Mouse (Mus musculus) left cerebral cortex, postnatal 10 days (tissue): ENCODE results near the gene Col23a1. TPM values are rescaled to one million over a fixed set of nuclear protein-coding genes. Genes with fewer than 3 reads are reported as not detected.
A peak's percentile ranks its signal among the peaks of the same experiment; 100 is the strongest.
"Not testable (repeated sequence)": the region's sequence is repeated elsewhere in the genome, so short reads cannot be mapped to it uniquely, and the experiment has no call there.

Source experiments
- DNase-seq, 2 experiments: peaks; one replicate each; pipeline ENCODE4 v3.0.0; 2021 to 2022; ENCODE audit warnings: low spot score in 2 of 2, mixed read lengths in 1 of 2; ENCODE audit errors: extremely low spot score in 1 of 2
- intact Hi-C: fragments of 180-260 bp; cut with DNase I; formaldehyde crosslinking; loops from one replicate; pipeline ENCODE4 v1.15.1; 2025
- total RNA-seq, 2 experiments: library from RNA; stranded (reverse); gene quantifications; 2 replicates each; pipeline ENCODE4 v1.2.3; 2021

Col23a1 gene
- total RNA-seq, 2 experiments from 2014 or later: 12.1 to 12.4 TPM

- intact Hi-C loops: no loop called here
- no peak for DNase-seq
Observed at GRCm38 (mm10) chr11:51591168-51591567, 301.4 kb downstream of the Col23a1 start.

DNA sequence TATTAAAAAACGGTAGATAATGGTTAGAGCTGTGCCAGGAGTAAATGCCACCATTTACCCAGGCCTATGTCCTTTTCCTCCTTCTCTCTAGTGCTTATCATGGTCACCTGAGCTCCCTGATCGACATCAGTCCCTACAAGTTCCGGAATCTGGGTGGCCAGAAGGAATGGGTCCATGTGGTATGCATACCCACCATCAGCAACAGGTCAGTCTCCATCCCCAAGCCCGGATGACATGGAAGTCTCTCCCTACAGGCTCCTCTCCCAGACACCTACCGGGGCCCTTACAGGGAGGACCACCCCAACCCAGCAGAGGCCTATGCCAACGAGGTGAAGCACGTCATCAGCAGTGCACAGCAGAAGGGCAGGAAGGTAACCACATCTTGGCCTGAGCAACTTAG lies 302.2 kb downstream of the Col23a1 start:
- DNase-seq: no peak
- intact Hi-C loops: no loop called here

GRCm38 (mm10) chr11:51593368-51593767 lies 303.6 kb downstream of the Col23a1 start:
- no peak for DNase-seq
- intact Hi-C loops: no loop called here

GRCm38 (mm10) chr11:51593849-51594248 lies 304.1 kb downstream of the Col23a1 start:
- intact Hi-C loops: no loop called here
- DNase-seq: no peak

GRCm38 (mm10) chr11:51594715-51595350 lies 305.1 kb downstream of the Col23a1 start:
- no peak for DNase-seq
- intact Hi-C loops: no loop called here

DNA sequence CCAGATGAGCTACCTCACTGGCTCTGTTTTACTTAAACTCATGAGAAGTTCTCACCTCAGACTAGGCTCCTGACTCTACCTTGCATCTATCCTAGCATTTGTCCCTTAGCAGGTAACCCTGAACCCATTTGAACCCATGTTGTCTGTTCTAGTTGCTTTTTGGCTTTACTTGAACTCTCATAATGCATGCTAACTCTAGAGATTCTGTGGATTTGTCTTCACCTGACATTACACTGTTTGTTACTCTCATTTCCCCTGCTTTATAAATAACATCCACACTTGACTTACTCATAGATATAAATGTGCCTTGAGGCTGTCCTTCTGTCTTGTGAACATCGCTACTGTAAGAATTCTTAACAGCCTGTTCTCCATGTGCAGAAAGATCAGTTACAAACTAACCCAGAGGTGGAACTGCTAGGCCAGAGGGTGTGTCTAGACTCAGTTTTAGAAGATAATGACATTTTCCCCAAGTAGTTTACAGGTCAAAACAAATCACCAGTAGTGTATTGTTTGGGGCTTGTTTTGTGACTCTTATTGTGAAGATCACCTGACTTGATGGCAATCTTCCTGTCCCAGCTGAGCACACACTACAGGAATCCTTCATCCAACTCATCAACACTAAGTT lies 305.9 kb downstream of the Col23a1 start:
- intact Hi-C loops: no loop called here
- DNase-seq: no peak

DNA sequence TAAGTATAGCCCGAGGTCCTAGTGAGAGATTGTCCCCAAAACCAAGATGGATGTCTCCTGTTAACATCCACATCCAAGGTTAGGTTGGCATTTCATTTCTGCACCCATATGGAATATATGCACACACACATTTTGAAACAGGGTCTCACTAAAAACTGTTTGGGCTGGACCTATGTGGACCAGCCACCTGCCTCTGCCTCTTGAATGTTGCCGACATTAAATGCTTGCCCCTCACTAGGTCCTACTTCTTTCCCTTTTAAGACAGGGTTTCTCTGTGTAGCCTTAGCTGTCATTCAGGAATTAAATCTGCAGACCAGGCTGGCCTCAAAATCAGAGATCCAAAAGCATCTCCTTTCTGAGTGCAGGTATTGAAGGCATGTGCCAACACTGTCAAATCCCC lies 307.8 kb downstream of the Col23a1 start:
- intact Hi-C loops: no loop called here
- DNase-seq: no peak

GRCm38 (mm10) chr11:51602253-51602652 lies 312.5 kb downstream of the Col23a1 start:
- no peak for DNase-seq
- intact Hi-C loops: no loop called here

DNA sequence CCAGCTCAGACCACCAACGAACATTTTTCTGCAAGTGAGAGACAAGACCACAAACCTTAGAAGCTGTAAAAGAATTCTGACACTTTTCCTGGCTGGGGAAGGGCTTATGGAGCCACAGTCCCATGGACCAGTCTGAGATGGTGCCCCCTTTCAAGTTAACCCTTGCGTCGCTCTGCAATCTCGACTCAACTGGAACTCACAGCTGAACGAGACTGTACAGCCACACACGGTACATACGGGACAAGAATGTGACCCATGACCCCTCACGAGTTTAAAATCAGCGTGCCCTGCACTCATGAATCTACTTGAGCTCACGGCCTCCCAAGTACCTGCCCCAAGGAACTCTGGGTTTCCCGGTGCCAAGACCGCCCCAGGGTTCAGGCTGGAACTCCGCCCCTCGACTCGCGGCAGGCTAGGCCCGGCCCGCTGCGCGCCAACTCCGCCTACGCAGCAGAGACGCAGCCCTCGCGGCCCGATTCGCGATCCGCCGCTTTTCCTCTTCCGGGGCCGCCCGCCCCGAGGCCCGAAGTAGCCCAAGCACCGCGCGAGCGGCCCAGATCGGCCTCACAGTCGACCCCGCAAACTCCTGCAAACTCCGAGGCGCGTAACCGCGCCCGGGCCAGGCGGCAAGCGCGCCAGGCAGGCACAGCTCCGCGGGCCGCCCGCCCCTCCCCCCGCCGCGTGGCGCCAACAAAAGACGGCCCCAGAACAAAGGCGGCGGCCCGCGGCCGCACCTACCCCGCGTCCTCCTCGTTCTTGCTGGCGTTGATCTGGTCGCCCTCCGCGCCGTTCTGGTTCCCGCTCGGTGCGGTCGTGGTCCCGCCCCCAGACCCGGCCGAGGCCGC lies 316.1 kb downstream of the Col23a1 start:
- intact Hi-C loops: no loop called here

GRCm38 (mm10) chr11:51606447-51607095 lies 316.9 kb downstream of the Col23a1 start, which contains the start of gene Hnrnpab:
Gene Hnrnpab, minus strand, starts transcription at chr11:51606847.
- DNase-seq: peak; percentile 97 to 99
- intact Hi-C loops: no loop called here

More for the DNA sequence above, 316.1 kb downstream of the Col23a1 start:
- peak; percentile 76 to 93 for DNase-seq

- intact Hi-C loops: no loop called here
- DNase-seq: no peak
Observed at GRCm38 (mm10) chr11:51607096-51607738, 317.5 kb downstream of the Col23a1 start.

GRCm38 (mm10) chr11:51609266-51609909 lies 319.7 kb downstream of the Col23a1 start:
- DNase-seq: no peak
- intact Hi-C loops: no loop called here

DNA sequence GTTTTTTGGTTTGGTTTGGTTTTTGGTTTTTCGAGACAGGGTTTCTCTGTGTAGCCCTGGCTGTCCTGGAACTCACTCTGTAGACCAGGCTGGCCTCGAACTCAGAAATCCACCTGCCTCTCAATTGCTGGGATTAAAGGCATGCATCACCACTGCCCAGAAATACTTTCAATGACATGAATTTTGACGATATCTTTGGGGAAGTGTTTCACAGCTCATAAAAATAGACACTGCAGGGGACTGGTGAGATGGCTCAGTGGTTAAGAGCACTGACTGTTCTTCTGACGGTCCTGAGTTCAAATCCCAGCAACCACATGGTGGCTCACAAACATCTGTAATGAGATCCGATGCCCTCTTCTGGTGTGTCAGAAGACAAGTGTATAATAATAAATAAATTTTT lies 320.2 kb downstream of the Col23a1 start:
- DNase-seq, intact Hi-C loops: not testable (repeated sequence)

DNA sequence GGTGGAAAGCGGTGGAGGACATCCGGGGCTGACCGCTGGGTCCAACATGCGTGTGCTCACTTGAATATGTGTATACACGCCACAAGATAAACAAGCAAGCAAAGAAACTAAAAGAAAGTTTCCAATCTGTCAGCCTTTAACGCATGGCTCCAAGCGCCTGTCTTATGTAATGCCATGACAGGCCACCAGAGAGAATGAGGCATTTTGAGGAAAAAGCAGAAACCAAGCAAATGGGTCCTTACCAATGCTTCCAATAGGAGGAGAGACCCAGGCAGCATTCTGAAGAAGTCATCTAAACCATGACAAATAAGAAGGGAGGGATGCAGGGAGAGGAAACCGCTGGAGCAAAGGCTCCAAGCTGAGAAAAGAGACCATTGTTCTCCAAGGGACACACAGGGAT lies 324.5 kb downstream of the Col23a1 start:
- intact Hi-C loops: no loop called here
- DNase-seq: no peak

GRCm38 (mm10) chr11:51615129-51615528 lies 325.4 kb downstream of the Col23a1 start:
- intact Hi-C loops: no loop called here
- no peak for DNase-seq

GRCm38 (mm10) chr11:51615601-51616000 lies 325.9 kb downstream of the Col23a1 start:
- intact Hi-C loops: no loop called here
- DNase-seq: peak in 1 of 2 experiments; percentile 82

GRCm38 (mm10) chr11:51616113-51616512 lies 326.4 kb downstream of the Col23a1 start:
- DNase-seq, intact Hi-C loops: not testable (repeated sequence)

GRCm38 (mm10) chr11:51617693-51618092 lies 328.0 kb downstream of the Col23a1 start:
- peak; percentile 64 to 77 for DNase-seq
- intact Hi-C loops: loop anchor here (2.0 kb wide), 1 partner anchor 63 kb away; no protein-coding TSS in a partner anchor
